Comparison of ENCODE assay signal across 8 mouse cellular contexts in the genomic region with DNA sequence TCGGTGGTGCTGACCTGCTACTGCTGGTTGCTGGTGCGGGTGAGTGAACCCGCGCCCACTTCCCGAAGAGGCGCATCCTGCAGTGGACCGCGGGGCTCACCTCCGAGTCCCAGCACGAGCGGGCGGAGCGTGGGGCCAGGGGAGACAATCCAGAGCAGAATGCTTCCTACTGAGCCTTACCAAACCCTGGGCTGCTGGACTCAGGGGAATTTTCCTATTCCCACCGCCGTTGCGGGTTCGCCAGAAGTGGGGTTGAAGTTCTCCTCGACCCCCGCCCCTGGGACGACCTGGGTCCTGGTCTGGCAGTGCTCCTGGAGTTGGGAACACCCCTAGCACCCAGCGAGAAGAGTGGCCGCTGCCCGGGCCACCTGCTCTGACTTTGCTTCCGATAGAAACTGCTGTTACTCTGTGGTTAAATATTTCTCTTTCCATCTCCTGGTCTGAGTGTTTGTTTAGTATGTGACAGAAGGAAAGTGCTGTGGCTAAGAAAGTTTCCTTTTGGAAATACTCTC. TPM values are rescaled to one million over a fixed set of nuclear protein-coding genes. Genes with fewer than 3 reads are reported as not detected.
DNase-seq lines count a peak whose midpoint lies in the region; ATAC-seq lines count a peak whose summit lies in the region.

No protein-coding gene starts in this region.

- 0 out of 2 replicates have a peak, but pooled peaks cover 2% of the 10 kb centered on the region for H3K4me1 ChIP-seq in lung, embryonic 15.5 days
- H3K4me1 ChIP-seq in forebrain, embryonic 11.5 days (replicated peaks; ENCODE audit: control insufficient read depth, insufficient read depth, low read length): no peaks in the 10 kb centered on the region
- H3K4me1 ChIP-seq in limb, embryonic 15.5 days: peaks cover 13% of the 10 kb centered on the region
- 0 out of 2 replicates have a peak, but pooled peaks cover 3% of the 10 kb centered on the region for H3K4me1 ChIP-seq in stomach, embryonic 14.5 days (ENCODE audit: control insufficient read depth, insufficient read depth, low read length)

- peak overlapping the region; percentile 62 for H3K4me3 ChIP-seq in lung, embryonic 15.5 days
- peak overlapping the region; percentile 52 for H3K4me3 ChIP-seq in forebrain, embryonic 11.5 days (ENCODE audit: low read depth, low read length)
- peak overlapping the region; percentile 58 for H3K4me3 ChIP-seq in limb, embryonic 15.5 days
- peak overlapping the region; percentile 54 for H3K4me3 ChIP-seq in stomach, embryonic 14.5 days (ENCODE audit: low read depth, low read length)

- H3K27me3 ChIP-seq in lung, embryonic 15.5 days: peaks cover 10% of the 10 kb centered on the region; the same call in 1 of the 2 replicates
- H3K27me3 ChIP-seq in forebrain, embryonic 11.5 days (ENCODE audit: control insufficient read depth, insufficient read depth, low read length): peaks cover 6% of the 10 kb centered on the region; the same call in 1 of the 2 replicates
- peaks cover 20% of the 10 kb centered on the region; the same call in 1 of the 2 replicates for H3K27me3 ChIP-seq in limb, embryonic 15.5 days
- H3K27me3 ChIP-seq in stomach, embryonic 14.5 days (ENCODE audit: control insufficient read depth, insufficient read depth, low read length): no peaks in the 10 kb centered on the region

- 0 out of 2 replicates have a peak overlapping the region, but pooled peaks have one; percentile 49 for H3K27ac ChIP-seq in lung, embryonic 15.5 days
- no peak overlapping the region for H3K27ac ChIP-seq in forebrain, embryonic 11.5 days (ENCODE audit: low read depth, low read length)
- no peak overlapping the region for H3K27ac ChIP-seq in limb, embryonic 15.5 days
- H3K27ac ChIP-seq in stomach, embryonic 14.5 days (ENCODE audit: low read length): no peak overlapping the region

- peak overlapping the region; percentile 65 for H3K9ac ChIP-seq in lung, embryonic 15.5 days
- peak overlapping the region; percentile 77 for H3K9ac ChIP-seq in forebrain, embryonic 11.5 days (ENCODE audit: low read length)
- H3K9ac ChIP-seq in limb, embryonic 15.5 days: peak overlapping the region; percentile 55
- H3K9ac ChIP-seq in stomach, embryonic 14.5 days (replicated peaks; ENCODE audit: low read depth, low read length): peak overlapping the region; percentile 43

- WGBS in lung, embryonic 15.5 days: under 1% methylated on average over 24 of the region's 24 CpGs
- under 1% methylated on average over 24 of the region's 24 CpGs for WGBS in forebrain, embryonic 11.5 days
- 1% methylated on average over 24 of the region's 24 CpGs for WGBS in limb, embryonic 15.5 days
- WGBS in stomach, embryonic 14.5 days: under 1% methylated on average over 24 of the region's 24 CpGs

- peak; percentile 74 for ATAC-seq in lung, embryonic 15.5 days (ENCODE audit: borderline replicate concordance, extremely low read depth, low FRiP score, low TSS enrichment)
- ATAC-seq in forebrain, embryonic 11.5 days (replicated peaks; ENCODE audit: low FRiP score): peak; percentile 59; the same call in 1 of the 2 replicates
- ATAC-seq in limb, embryonic 15.5 days (ENCODE audit: insufficient number of reproducible peaks, low FRiP score, low TSS enrichment, low read depth): peak; percentile 74; the same call in 1 of the 2 replicates
- peak; percentile 73 for ATAC-seq in stomach, embryonic 14.5 days (ENCODE audit: insufficient number of reproducible peaks, insufficient read depth, low FRiP score, low read depth)

- no peaks in the 10 kb centered on the region for H3K36me3 ChIP-seq in lung, embryonic 15.5 days
- H3K36me3 ChIP-seq in forebrain, embryonic 11.5 days (ENCODE audit: control insufficient read depth, insufficient read depth, low read length): no peaks in the 10 kb centered on the region
- H3K36me3 ChIP-seq in limb, embryonic 15.5 days: no peaks in the 10 kb centered on the region
- H3K36me3 ChIP-seq in stomach, embryonic 14.5 days (ENCODE audit: control insufficient read depth, insufficient read depth, low read length): no peaks in the 10 kb centered on the region

- no peaks in the 10 kb centered on the region for H3K9me3 ChIP-seq in lung, embryonic 15.5 days
- no peaks in the 10 kb centered on the region for H3K9me3 ChIP-seq in forebrain, embryonic 11.5 days (ENCODE audit: control insufficient read depth, low read length)
- H3K9me3 ChIP-seq in limb, embryonic 15.5 days: no peaks in the 10 kb centered on the region
- no peaks in the 10 kb centered on the region for H3K9me3 ChIP-seq in stomach, embryonic 14.5 days (ENCODE audit: control insufficient read depth, low read depth, low read length)

- no peak for DNase-seq in lung, postnatal 36 days
- DNase-seq in forebrain, embryonic 11.5 days (ENCODE audit: low spot score): no peak
- no peak for DNase-seq in urinary bladder, postnatal 10 days (ENCODE audit: low spot score)
- no peak for DNase-seq in gastrocnemius, postnatal 25 days
- no peak for DNase-seq in left cerebral cortex, adult 18-20 months (ENCODE audit: low spot score in 2 of 2)

- peak overlapping the region; percentile 96 for H3K4me2 ChIP-seq in lung, embryonic 15.5 days
- H3K4me2 ChIP-seq in forebrain, embryonic 11.5 days (ENCODE audit: low read depth, low read length, severe bottlenecking): peak overlapping the region; percentile 91
- peak overlapping the region; percentile 95 for H3K4me2 ChIP-seq in limb, embryonic 15.5 days
- H3K4me2 ChIP-seq in stomach, embryonic 14.5 days (replicated peaks; ENCODE audit: low read depth, low read length): peak overlapping the region; percentile 80

RNA-seq across cellular contexts. Expression of gene Vipr2, which starts 0.4 kb away (rescaled TPM):
- 2.6 and 3.3 TPM in 2 replicates for polyA plus RNA-seq in lung, embryonic 15.5 days (2015; fragmentation: Nextera tagmentation; extraction: Ambion mirVana)
- 3.5 and 4.1 TPM in 2 replicates for polyA plus RNA-seq in forebrain, embryonic 11.5 days (2014; fragmentation: Nextera tagmentation; extraction: Ambion mirVana)
- 2.7 and 3.2 TPM in 2 replicates for polyA plus RNA-seq in limb, embryonic 15.5 days (2015; fragmentation: Nextera tagmentation; extraction: Ambion mirVana)
- 14.6 and 17.1 TPM in 2 replicates for polyA plus RNA-seq in stomach, embryonic 14.5 days (2014; fragmentation: Nextera tagmentation; extraction: Ambion mirVana)
- 1 to 10 TPM; 1.3 to 1.7 TPM for total RNA-seq in gastrocnemius, postnatal 25 days (2021)
- 1 to 10 TPM; 1.0 to 1.3 TPM for total RNA-seq in left cerebral cortex, adult 18-20 months (2021)

RNA-seq across cellular contexts. Expression of gene Zfp386, which starts 30.4 kb away (rescaled TPM):
- 43.7 and 44.3 TPM in 2 replicates for polyA plus RNA-seq in lung, embryonic 15.5 days (2015; fragmentation: Nextera tagmentation; extraction: Ambion mirVana)
- 58.5 and 66.4 TPM in 2 replicates for polyA plus RNA-seq in forebrain, embryonic 11.5 days (2014; fragmentation: Nextera tagmentation; extraction: Ambion mirVana)
- 40.9 and 41.5 TPM in 2 replicates for polyA plus RNA-seq in limb, embryonic 15.5 days (2015; fragmentation: Nextera tagmentation; extraction: Ambion mirVana)
- polyA plus RNA-seq in stomach, embryonic 14.5 days (2014; fragmentation: Nextera tagmentation; extraction: Ambion mirVana): 51.2 and 52.6 TPM in 2 replicates
- total RNA-seq in gastrocnemius, postnatal 25 days (2021): 10 to 100 TPM; 21.1 to 22.9 TPM
- total RNA-seq in left cerebral cortex, adult 18-20 months (2021): 10 to 100 TPM; 24.6 to 30.7 TPM
